Mouse (Mus musculus) liver, embryonic 13.5 days (tissue): Measurements from ENCODE around the gene Cdkl3. TPM values are rescaled to one million over a fixed set of nuclear protein-coding genes. Genes with fewer than 3 reads are reported as not detected.

ENCODE experiments used
- ATAC-seq: fragments of 200-750 bp; cut with Nextera tagmentation; 2 replicates; pipeline ENCODE4 v1.8.0; 2017; ENCODE audit warnings: low read depth, mild to moderate bottlenecking, moderate number of reproducible peaks, moderate library complexity
- DNase-seq: peaks from one replicate; pipeline ENCODE4 v3.0.0; 2022
- H3K27ac ChIP-seq: fragments of 300-500 bp; sonication (generic); 2 replicates; pipeline ENCODE4 v1.5.1; 2015; ENCODE audit warnings: moderate library complexity, mild to moderate bottlenecking, inconsistent platforms
- H3K27me3 ChIP-seq: fragments of 300-500 bp; sonication (generic); 2 replicates; pipeline ENCODE4 v1.6.1; 2015; ENCODE audit warnings: mild to moderate bottlenecking, inconsistent platforms
- H3K36me3 ChIP-seq: fragments of 300-500 bp; sonication (generic); 2 replicates; pipeline ENCODE4 v1.6.1; 2015; ENCODE audit warnings: mild to moderate bottlenecking, inconsistent platforms
- H3K4me1 ChIP-seq: fragments of 300-500 bp; sonication (generic); replicated peaks from 2 replicates; pipeline ENCODE4 v1.6.1; 2015; ENCODE audit warnings: inconsistent platforms
- H3K4me2 ChIP-seq: fragments of 300-500 bp; sonication (generic); 2 replicates; pipeline ENCODE4 v1.6.1; 2015; ENCODE audit warnings: inconsistent platforms, mild to moderate bottlenecking, moderate library complexity
- H3K4me3 ChIP-seq: fragments of 300-500 bp; sonication (generic); replicated peaks from 2 replicates; pipeline ENCODE4 v1.5.1; 2015; ENCODE audit warnings: mild to moderate bottlenecking, inconsistent platforms
- H3K9ac ChIP-seq: fragments of 300-500 bp; sonication (generic); 2 replicates; pipeline ENCODE4 v1.6.1; 2015; ENCODE audit warnings: mild to moderate bottlenecking, inconsistent platforms
- H3K9me3 ChIP-seq: fragments of 300-500 bp; sonication (generic); replicated peaks from 2 replicates; pipeline ENCODE4 v1.6.1; 2016; ENCODE audit warnings: inconsistent platforms
- WGBS: fragments of 180-500 bp; shearing (Covaris S2); methylation state at CpG from one replicate; pipeline ENCODE4 v1.1.7; 2015; ENCODE audit not compliant: insufficient replicate concordance; 5-methylcytosine and 5-hydroxymethylcytosine counted together
- microRNA-seq: library from miRNA; unstranded; fragments of <30 nt; microRNA quantifications from one replicate; pipeline ENCODE4, GENCODE M21; 2016
- polyA plus RNA-seq: library from polyadenylated mRNA; unstranded; fragments of >200 nt; fragmentation: Nextera tagmentation; extraction: Ambion mirVana; gene quantifications from 2 replicates; pipeline ENCODE4 v1.2.1, GENCODE M21; 2015

Gene Cdkl3
- polyA plus RNA-seq, 1 experiment from 2014 or later = 1.7 TPM

DNA sequence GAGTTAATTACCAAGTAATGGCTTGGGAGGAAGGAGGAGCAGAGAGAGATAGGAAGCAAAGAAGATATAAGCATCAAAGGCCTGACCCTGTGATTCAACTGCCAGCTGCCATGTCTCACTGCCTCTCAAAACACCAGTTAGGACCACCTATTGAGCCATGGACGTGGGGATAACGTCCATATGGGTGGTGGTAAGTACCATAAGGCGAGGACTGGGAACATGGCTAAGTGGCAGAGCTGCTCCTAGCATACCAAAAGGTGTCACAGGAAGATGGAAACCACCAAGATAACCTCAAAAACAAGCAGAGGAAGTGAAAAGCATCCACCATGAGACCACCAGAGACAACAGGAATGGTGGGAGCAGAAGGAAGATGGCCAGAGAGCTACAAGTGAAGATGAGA lies 123.1 kb downstream of the Cdkl3 start:
- Histone ChIP-seq H3K4me3 (no peak overlapping the region), H3K27me3 (no peaks in the 10 kb centered on the region), H3K27ac (no peak overlapping the region), H3K36me3 (peaks cover 31% of the 10 kb centered on the region), H3K9me3 (no peaks in the 10 kb centered on the region), H3K4me1 (peaks cover 14% of the 10 kb centered on the region; the same call in 1 of the 2 replicates), H3K9ac (no peak overlapping the region), H3K4me2 (no peak overlapping the region)
- no peak for ATAC-seq
- DNase-seq = no peak
- WGBS = 65% methylated on average over 3 of the region's 3 CpGs

DNA sequence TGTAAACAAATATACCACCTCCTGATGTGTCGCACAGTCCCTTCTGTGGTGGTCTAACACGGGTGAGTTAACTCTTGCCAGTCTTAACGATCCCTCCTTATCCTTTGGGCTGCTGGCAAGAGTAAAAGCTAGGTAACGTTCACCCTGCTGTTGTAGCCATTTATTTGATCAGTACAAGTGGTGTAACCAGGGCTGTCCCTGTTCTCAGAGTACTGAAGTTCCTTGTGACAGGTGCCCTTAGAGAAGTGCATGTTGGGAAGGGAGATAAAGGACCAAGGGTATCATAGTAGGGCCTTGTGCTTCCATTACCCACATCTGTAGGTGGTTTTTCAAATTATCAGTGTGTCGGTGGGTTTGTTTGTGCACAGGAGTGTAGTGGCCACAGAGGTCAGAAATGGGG lies 123.7 kb downstream of the Cdkl3 start:
- 63% methylated on average over 5 of the region's 5 CpGs for WGBS
- ATAC-seq = no peak
- Histone ChIP-seq H3K4me3 (no peak overlapping the region), H3K4me1 (peaks cover 14% of the 10 kb centered on the region; the same call in 1 of the 2 replicates), H3K27me3 (no peaks in the 10 kb centered on the region), H3K9ac (no peak overlapping the region), H3K27ac (no peak overlapping the region), H3K9me3 (no peaks in the 10 kb centered on the region), H3K4me2 (no peak overlapping the region), H3K36me3 (peaks cover 25% of the 10 kb centered on the region)
- DNase-seq = no peak

DNA sequence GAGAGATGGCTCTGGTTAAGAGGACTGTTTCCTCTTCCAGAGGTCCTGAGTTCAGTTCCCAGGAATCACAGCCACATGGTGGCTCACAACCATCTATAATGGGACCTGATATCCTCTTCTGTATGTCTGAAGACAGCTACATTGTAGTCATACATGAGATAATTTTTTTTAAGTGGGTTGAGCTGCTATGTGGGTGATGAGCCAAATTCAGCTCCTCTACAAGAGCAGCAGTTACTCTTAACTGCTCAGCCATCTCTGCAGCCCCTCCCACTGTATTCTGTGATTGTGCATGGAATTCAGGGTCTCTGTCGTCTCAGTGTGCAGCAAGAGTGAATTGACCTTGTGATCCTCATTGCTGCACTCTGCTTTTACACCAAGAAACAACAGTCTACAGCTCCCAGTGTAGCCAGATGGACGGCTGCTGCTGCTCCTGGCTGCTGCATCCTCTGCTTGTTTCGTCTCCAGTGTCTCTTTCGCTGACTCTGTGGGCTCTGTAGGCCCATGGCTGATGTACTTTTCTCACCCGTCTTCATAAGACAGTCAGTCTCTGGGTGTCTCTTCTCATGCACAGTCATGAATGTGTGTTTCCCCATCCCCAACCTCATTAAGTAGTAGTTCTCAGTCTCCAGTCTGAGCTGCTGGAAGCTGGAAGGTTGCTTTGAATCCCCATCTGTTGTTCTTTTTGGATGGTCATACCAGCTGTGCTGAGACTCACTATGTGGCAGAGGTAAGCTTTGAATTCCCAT lies 124.5 kb downstream of the Cdkl3 start:
- no peak overlapping the region for H3K9ac ChIP-seq
- no peak overlapping the region for H3K4me2 ChIP-seq
- H3K27me3 ChIP-seq = no peaks in the 10 kb centered on the region
- no peak overlapping the region for H3K4me3 ChIP-seq
- DNase-seq (no peak), ATAC-seq (no peak)
- WGBS = 64% methylated on average over 5 of the region's 5 CpGs
- peaks cover 18% of the 10 kb centered on the region for H3K36me3 ChIP-seq
- no peaks in the 10 kb centered on the region for H3K9me3 ChIP-seq
- no peak overlapping the region for H3K27ac ChIP-seq
- H3K4me1 ChIP-seq = peaks cover 14% of the 10 kb centered on the region; the same call in 1 of the 2 replicates

DNA sequence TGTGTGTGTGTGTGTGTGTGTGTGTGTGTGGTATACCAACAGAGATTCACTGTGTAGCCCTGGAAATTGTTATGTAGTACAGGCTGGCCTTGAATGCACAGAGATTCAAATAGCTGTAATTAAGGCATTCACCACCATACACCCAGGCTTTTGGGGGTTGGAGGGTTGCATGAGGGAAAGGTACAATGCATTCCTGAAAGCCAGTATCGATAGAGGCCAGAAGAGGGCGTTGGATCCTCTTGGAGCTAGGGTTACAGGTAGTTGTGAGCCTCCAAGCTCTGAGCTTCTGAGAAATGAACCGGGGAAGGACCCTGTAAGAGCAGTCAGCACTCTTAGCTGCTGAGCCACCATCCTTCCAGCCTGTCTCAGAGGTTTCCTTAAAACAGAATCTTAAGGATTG lies 125.2 kb downstream of the Cdkl3 start:
- no peaks in the 10 kb centered on the region for H3K27me3 ChIP-seq
- H3K9me3 ChIP-seq = no peaks in the 10 kb centered on the region
- no peak for DNase-seq
- no peak overlapping the region for H3K27ac ChIP-seq
- H3K9ac ChIP-seq = no peak overlapping the region
- H3K4me3 ChIP-seq = no peak overlapping the region
- peaks cover 10% of the 10 kb centered on the region; the same call in 1 of the 2 replicates for H3K4me1 ChIP-seq
- no peak for ATAC-seq
- H3K36me3 ChIP-seq = peaks cover 13% of the 10 kb centered on the region
- H3K4me2 ChIP-seq = no peak overlapping the region
- 30% methylated on average over 3 of the region's 3 CpGs for WGBS

DNA sequence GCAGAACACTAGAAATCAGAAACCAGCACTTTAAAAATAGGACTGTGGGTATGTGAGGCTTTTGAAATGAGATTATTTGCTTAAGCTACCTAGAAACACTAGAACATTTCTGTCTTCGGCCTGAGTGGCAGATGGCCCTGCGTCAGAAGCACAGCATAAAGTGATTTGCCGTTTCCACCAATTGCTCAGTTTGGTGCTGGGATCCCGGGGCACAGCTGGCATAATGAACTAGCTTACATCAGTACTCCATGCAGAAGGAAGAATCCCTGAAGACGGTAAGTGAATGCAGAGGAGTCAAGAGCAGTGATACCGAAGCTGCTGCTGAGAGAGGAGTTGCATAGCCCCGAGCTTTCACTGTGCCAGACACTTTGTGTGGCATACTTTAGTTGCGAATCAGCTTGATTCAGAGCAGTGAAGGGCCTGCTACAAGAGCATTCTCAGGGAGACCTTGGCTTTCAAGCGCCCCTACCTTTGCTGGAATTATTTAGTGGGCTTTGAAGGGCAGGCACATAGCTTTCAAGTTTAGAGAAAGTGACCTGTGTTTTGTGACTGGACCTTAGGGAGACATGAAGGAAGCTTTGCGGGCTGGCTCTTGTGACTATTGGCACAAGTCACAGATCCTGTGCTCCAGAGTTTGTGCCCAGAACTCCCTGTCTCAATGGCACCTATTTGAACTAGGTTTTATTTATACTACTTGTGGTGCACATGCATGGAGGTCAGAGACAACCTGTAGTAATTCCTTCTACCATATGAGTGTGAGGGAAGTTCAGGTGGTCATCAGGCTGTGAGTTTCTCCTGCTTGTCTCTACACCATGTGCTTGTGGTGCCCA lies 125.8 kb downstream of the Cdkl3 start:
- Histone ChIP-seq H3K27ac (no peak overlapping the region), H3K9me3 (no peaks in the 10 kb centered on the region), H3K4me2 (no peak overlapping the region), H3K36me3 (peaks cover 6% of the 10 kb centered on the region), H3K4me3 (no peak overlapping the region), H3K4me1 (0 out of 2 replicates have a peak, but pooled peaks cover 5% of the 10 kb centered on the region), H3K9ac (no peak overlapping the region), H3K27me3 (no peaks in the 10 kb centered on the region)
- ATAC-seq (no peak), DNase-seq (no peak)
- WGBS = 77% methylated on average over 10 of the region's 10 CpGs

DNA sequence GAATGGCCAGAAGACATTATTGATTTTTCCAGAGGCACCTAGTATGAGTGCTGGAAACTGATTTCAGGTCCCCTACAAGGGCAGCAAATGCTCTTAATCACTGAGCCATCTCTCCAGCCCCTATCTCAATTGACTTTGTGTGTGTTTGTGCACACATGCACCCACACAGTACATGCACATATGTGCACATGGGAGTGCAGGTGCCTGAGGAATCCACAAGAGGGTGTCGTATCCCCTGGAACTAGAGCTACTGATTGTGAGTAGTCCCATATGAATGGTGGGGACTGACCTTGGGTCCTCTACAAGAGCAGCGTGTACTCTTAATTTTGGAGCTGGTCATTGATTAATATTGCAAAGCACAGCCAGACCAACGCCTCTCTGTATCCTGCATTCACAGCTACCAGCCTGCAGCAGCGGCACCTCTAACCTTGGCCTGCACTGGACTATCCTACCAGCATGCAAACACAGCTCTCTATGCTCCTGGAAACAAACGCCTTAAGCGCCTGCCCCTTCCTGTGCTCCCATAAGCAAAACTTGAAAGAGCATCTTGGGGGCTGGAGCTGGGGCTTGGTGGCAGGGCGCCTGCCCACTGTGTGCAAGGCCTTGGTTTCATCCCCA lies 126.5 kb downstream of the Cdkl3 start:
- 0 out of 2 replicates have a peak, but pooled peaks have one; percentile 31 for ATAC-seq

More for the DNA sequence above, 126.5 kb downstream of the Cdkl3 start:
- no peaks in the 10 kb centered on the region for H3K27me3 ChIP-seq
- H3K4me2 ChIP-seq = no peak overlapping the region
- no peaks in the 10 kb centered on the region for H3K9me3 ChIP-seq
- WGBS = 75% methylated on average over 7 of the region's 7 CpGs
- H3K4me1 ChIP-seq = no peaks in the 10 kb centered on the region
- DNase-seq = no peak
- no peak overlapping the region for H3K9ac ChIP-seq
- no peak overlapping the region for H3K4me3 ChIP-seq
- no peak overlapping the region for H3K27ac ChIP-seq
- H3K36me3 ChIP-seq = no peaks in the 10 kb centered on the region; the same call in 1 of the 2 replicates

Small RNAs within 50 kb of the gene (microRNA-seq; reads per million reads assigned to microRNA genes)
- gene Gm24157 = 2.3 reads per million
- gene Mir3061 = 54.0 reads per million, percentile 44 among the genes with 10 or more reads in this experiment

Other genes with a start within 250 kb of the Cdkl3 start
- 5.8 and 8.4 TPM in 2 replicates for gene Sec24a, start 240.6 kb upstream of the Cdkl3 start, polyA plus RNA-seq
- gene Sar1b, start 240.5 kb upstream of the Cdkl3 start, polyA plus RNA-seq = 90.3 and 101 TPM in 2 replicates
- 0.55 and 0.61 TPM in 2 replicates for gene Jade2, start 146.6 kb upstream of the Cdkl3 start, polyA plus RNA-seq
- gene Cdkn2aipnl, start 36.6 kb upstream of the Cdkl3 start, polyA plus RNA-seq = 60.1 and 67.3 TPM in 2 replicates
- gene Ube2b, start 3.5 kb upstream of the Cdkl3 start, polyA plus RNA-seq = 135 and 142 TPM in 2 replicates
- 37.6 and 41.1 TPM in 2 replicates for gene Ppp2ca, start 94.5 kb downstream of the Cdkl3 start, polyA plus RNA-seq
- not detected in 2 replicates for gene Olfr1373, start 141.3 kb downstream of the Cdkl3 start, polyA plus RNA-seq
- not detected in 2 replicates for gene Olfr1371, start 209.8 kb downstream of the Cdkl3 start, polyA plus RNA-seq
- gene Skp1a, start 227.8 kb downstream of the Cdkl3 start, polyA plus RNA-seq = 377 and 461 TPM in 2 replicates